Mouse (Mus musculus): ENCODE measurements around the gene Tmem45a.
"Not testable (repeated sequence)": the region's sequence is repeated elsewhere in the genome, so short reads cannot be mapped to it uniquely, and the experiment has no call there.

The Tmem45a gene

DNA sequence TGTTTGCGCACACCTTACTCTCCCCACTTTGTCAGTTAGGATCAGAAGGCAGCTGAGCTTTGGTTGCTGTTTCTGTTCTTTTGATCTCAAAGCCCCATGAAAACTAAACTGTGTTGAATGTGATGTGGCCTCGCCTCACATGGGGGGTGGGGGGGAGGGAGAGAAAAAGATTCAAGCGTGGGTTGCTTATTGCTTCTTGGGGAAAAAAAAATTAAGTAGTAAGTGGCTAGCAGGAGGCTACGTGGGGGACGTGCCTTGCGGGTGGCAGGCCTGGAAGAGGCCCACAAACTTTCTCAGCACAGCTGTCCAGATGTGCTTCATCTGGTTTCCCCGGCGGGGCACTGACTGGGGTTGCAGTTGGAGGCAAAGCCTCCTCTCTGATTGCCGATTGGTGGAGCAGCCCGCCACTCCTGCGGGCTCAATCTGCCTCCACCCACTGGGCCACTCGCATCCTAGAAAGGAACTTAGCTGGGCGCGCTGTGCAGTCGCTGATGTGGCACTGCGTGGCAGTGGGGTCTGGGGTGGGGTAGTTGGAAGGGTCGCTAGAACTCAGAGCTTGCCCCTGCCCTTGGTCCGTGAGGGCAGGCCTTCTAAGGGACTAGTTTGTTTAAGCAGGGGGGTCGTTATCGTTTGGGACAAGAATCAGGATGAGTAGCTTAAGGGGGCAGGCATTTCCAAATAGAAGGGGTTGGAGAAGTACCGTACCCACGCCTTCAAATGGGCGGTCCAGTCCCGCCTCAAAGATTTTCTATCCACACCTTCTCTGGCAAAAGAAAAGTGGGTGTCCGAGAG is at the start of gene Tmem45a:
Gene Tmem45a (minus strand): TSS at position 343 of the 792 bp plus-strand sequence.
- peak; percentile 80 for DNase-seq (ENCODE audit: low spot score)

DNA sequence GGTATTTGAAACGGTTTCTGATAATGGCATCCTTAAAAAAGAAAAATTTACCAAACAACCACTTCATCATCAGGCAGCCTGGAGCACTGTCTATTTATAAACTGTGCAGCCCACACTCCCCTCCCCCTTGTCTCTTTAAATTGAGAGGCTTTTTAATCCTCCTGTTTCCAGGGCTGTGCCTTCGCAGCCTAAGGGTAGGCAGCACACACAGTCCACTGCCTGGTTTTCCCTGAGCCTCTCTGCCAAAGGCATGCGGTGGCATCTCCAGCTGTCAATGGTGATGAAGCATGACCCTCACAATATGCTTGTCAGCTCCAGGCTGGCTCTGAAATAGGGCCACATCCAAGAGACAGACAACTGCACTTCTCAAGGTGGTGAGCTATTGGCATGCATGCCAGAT is 42.1 kb upstream of the Tmem45a start, which contains the start of gene Lnp1:
Gene Lnp1 (minus strand): TSS at position 39 of the 400 bp plus-strand sequence.
- no peak for DNase-seq (ENCODE audit: low spot score)

DNA sequence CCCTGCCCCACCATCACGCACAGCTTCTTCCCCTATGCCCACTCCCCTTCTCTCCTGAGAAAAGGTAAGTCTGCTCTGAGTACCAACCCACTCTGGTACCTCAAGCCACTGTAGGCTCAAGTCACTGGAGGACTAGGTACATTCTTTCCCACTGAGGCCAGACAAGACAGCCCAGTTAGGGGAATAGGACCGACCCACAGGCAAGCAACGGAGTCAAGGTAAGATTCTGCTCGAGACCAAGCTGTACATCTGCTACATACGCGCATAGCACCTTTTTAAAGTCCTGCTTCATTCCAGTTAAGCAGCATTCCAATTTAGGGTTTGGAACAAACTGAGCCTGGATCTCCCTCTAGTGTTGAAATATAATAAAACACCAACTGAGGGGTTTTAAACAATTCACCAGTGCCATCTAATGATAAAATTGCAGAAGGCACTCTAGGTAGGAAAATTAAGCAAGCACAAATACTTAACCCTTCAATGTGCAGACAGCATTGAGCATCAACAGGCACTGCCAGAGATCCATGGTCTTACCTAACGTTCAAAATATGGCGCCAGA is 34.2 kb upstream of the Tmem45a start:
- no peak for DNase-seq (ENCODE audit: low spot score)

DNA sequence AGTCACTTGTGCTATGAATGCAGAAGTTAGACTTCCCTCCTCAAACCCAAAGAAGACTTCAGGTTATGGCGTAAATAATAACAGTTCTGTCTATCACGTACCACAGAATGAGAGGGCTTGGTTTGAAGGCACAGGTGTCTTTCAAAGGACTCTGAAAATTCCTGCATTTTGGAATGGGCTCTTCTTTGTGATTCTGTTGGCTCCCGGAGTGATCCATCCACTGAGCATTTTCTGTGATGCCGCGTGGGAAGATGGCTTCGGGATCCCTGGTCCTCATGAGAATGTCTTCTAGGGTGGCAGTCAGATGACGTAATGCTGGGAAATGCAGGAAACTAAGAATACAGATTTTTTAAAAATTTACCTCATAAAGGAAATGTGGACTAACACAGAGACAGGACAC is 31.3 kb upstream of the Tmem45a start:
- no peak for DNase-seq (ENCODE audit: low spot score)

DNA sequence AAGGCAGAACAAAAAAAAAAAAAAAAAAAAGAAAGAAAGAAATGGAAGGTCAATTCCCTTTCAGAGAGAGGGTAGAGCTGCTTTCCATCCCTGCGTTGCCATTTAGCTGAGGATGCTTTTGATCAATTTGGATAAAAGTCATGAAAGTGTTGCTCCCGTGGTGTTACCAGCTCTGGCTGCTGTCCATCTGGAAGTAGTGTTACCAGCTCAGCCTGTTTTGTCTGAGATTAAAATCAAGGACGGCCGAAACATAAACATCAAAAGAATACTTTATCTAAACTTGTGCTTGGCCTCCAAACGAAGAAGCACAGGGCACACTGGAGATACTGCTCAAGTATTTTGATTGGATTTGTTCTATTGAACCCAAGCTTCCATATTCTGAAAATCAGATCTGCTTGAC is 23.0 kb upstream of the Tmem45a start:
- no peak for DNase-seq (ENCODE audit: low spot score)

DNA sequence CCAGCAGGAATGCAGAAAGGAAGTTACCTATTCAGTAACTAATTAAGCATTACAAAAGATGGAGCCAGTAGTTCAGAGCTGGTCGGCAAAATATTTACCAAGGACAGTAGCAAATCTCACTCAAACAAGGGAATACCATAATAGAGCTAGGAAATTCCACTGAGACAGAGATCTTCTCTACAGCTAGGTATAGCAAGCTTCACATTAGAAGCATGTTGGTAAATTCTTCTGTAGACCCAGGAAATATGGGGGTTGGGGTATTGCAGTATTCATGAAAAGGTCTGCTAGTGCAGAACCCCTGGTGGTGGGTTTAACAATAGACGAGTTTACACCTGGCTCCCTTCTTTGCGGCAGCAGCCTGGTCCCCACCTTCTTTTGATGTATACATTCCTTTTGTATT is 16.2 kb upstream of the Tmem45a start:
- DNase-seq (ENCODE audit: low spot score): not testable (repeated sequence)

DNA sequence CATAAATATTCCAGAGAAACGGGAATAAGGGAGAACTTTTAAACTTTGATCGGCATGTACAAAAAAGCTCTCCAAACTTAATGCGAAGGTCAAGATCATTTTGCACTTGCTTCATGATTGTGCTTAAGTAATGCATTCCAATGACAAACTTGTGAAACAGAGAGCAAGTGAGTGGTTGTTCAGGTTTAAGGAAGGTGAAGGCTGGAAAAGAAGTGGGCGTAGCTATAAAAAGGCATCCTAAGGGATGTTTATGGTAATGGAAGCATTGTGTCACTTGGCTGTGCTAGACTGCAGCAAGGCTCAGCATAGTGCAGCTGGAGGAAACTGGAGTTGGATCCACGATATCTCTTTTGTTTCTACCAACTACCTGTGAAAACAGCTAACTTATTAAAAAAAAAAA is 5.6 kb upstream of the Tmem45a start:
- DNase-seq (ENCODE audit: low spot score): no peak

DNA sequence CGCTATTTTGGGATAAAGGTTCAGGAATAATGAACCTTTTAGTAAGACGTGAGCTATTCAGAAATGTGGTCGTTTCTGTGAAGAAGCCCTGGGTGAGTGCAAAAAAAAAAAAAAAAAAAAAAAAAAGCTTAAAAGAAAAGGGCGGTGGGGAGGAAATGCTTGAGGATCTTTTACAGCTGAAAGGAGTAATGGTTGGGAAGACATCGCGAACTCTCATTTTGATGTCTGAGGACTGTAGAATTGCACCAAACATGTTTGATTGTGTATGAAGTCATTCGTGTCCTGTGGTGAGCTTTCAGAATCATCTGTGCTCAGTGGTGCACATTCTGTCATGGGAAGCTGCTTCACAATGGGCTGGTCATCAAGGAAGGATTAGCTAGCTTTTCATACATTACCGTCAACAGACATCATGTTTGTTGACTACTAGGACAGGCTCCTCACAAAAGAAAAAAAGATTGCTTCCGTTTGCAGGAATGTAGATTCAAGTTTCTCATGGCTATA is 700 bp upstream of the Tmem45a start:
- no peak for DNase-seq (ENCODE audit: low spot score)

DNA sequence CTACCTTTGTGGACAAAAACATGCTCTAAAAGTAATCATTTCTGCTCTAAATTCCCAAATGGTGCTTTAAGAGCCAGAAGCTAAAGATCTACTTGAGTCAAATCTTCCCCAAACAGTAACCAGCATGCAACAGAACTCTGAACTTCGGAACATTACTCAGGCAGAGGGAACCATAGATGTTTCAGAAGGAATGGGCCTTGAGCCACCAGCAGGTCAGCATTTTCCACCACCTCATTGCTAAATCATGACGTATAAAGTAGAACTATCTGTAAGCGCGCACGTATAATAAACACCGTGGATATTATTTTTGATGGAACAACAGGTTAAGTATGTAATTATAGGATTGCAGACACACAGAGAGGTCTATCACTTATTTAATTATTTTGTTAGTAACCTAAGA is 1.2 kb downstream of the Tmem45a start:
- DNase-seq (ENCODE audit: low spot score): no peak

DNA sequence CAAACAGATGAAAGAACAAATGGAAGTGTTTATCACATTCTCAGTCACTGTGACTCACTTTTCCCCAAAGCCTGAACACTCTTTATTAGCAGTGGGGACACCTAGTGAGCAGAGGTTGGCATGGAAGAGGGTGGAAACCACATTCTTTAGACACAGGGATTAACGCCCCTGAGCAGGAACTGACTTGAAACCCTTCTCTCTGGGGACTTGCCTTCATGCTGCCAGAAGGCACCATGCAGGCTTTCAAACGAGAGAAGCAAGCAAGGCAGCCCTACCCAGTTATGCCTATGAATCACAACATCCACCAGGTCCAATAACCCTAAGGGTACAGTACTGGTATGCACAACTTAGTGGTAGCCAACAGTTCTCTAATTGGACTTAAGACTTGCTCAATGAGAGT is 12.6 kb downstream of the Tmem45a start:
- DNase-seq (ENCODE audit: low spot score): no peak

DNA sequence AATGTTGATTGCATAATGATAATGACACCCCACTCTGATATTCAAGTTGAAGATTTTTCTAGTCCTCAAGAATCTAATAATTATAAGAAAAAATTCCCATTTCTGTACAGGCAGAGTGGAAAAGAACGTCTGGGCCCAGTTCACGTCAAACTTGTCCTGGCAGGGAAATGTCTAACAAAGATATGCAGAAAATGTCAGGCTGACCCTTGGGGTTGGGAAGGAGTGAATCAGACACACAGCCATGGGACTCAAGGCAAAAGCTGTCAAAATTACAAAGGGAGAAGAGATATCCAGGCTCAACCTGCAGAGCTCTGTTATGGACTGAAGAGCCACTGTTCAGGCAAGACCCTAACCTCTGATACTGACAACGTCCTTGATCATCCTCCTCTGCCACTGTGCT is 15.5 kb downstream of the Tmem45a start:
- no peak for DNase-seq (ENCODE audit: low spot score)

DNA sequence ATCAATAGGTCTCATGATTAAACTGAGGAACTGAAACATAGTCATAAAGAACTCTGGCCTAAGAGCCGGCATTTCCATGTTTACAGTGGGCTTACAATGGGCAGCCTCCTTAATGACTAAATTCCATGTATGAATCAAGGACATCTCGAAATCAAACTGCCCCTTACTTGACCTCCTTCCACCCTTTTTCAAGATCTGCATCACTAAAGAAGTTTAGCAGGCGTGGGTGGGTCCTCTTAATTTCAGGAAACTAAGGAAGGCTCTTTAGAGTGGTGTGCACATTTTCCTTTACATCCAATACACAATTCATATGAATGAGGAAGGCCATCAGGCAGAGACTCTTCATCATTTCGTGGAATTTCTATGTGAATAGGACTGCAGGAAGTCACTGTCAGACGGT is 17.6 kb downstream of the Tmem45a start:
- no peak for DNase-seq (ENCODE audit: low spot score)

DNA sequence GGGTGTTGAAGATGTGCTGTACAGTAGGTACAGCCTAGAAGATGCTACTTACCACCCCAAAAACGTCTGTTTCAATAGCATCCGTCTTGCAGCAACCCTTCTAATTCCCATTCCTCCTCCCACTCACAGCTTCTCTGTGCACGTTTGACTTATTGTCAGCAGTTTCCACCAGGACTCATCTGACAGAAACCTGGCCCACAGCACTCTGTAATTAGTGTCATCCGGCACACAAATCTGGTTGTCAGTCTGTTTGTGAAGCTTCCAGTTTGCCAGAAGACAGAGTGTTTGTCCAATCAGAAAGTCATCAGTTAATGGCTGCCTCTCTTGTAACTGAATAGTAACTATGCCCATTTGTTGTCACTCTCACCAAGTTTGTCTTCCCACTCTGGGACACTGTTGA is 18.4 kb downstream of the Tmem45a start:
- no peak for DNase-seq (ENCODE audit: low spot score)

DNA sequence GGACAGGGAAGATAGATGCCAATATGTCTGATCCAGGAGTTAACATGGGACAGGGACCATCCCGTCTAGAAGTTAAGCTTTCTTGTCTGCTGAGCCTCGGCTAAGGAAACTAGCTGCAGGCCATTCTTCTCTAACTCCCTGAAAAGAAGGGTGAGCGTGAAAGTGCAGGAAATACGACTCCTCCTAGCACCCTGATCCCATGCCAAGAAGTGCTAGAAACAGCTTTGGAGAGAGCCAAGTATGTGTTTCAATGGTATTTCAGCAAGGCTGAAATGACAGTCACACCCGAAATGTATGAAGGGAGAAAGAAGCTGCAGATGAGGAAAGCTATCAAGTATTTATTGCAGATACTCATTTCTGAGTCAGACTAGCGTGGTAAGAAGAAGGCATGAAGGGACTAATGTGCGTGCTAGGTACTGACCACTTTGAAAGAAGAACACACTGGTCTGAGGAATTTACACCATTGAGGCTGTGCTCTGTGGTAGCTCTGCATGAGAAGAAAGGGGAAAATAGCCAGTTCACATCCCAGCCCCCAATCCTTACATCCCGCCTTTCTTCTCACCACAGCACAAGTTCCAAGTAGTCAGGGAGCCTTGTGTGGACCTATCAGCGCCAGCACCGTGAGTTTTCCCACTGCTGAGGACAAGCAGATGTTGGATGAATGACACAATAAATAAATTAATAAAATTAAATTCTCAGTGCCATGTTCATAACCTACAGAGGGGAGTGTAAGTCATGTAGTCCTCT is 33.0 kb downstream of the Tmem45a start:
- no peak for DNase-seq (ENCODE audit: low spot score)

DNA sequence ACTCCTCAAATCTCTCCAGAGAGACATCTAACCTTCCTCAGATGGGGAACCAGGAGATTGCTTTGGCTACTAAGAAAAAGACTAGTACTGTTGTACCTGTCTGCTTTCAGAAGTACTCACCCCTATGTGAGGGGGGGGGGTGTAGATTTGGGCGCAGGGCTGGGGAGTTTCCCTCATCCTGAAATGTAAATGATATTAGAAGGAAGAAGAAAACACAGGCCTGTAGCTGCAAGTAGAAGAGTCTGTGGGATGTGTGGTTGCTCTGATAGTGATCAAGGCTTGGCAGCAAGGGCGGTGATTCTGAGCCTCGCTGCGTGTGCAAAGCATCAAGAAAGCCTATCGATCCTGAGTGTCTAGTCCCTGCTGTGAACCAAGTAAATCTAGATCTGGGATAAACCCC is 43.0 kb downstream of the Tmem45a start:
- no peak for DNase-seq (ENCODE audit: low spot score)

DNA sequence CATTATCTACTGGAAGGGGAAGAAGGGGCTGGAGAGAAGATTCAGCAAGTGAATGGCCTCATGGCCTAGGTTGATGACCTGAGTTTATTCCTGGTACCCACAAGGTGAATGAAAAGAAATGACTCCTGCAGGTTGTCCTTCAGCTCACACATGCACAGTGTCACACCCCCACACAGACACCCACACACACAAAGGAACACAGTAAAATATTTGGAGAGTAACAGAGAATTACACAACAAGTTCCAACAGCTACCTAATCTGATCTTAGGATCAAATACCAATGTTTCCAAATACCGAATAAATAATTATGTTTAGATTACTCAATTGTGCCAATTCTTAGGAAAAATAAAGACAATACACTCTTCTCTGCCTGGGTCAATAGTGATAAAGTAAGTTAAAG is 52.7 kb downstream of the Tmem45a start:
- DNase-seq (ENCODE audit: low spot score): no peak

DNA sequence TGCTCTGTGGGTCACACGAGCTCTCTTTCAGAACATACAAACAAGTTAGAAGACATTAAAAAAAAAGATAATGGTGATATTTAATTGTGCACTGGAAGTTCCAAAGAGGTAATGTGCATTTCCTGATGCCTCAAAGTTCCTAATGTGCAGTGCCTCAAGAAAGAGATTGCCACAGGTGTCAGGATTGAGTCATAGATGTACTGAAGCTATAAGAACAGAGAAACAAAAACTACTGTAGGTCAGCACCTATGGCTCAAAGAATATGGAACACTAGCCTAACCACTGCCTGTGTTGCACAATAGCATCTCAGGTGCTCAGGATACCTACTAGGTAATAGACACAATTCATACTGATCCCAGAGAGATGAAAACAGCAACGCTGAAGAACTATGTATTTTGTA is 54.0 kb downstream of the Tmem45a start:
- no peak for DNase-seq (ENCODE audit: low spot score)

DNA sequence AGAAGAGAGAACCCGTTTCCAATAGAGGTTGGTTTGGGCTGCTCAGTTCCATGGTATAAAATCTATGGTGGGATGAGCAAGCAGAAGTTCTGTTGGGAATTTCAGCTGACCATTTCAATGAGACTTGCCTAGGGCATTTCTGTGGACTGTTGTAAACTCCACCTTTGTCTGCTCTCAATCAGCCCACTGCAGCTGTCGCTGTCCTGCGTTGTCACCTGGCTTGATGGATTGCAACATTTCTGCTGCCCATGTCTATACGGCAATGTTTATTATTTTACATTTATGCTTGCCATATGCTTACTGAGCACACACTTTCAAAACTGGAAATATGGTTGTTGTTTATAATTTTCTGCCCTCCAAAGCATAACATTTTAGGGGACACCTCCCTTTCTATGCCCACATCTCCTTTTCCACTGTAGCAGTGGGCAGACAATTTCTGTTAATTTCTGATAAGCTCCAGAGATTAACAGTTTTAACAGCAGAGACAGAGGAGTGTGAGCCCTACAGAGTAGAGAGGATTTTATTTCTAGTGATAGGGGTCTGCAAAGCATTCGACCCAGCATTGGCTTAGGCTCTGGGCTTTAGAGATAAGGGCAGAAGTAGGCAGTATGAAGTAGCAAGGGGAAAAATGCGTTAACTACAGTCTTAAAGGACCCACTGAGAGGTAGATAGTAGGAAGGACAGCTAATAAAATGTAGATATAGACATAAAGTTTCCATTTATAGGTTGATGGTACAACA is 84.4 kb downstream of the Tmem45a start:
- no peak for DNase-seq (ENCODE audit: low spot score)

DNA sequence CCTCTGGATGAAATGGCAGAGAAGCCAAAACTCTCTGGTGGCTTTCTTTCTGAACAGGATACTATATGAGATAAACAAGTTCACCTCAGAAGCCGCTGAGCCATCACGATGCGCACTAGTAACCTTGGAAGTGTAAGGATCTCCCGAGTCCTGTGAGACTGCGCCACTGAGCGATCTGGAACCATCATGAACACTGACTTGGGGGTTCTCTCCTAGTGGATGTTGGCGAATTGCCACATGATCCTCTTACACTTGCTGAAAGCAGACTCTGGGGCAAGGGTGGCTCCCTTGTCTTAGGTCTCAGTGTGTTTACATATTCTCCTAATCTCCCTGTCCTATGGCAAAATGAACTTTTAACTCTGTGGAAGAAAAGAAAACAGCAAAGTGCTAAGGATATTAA is 85.0 kb downstream of the Tmem45a start:
- no peak for DNase-seq (ENCODE audit: low spot score)

DNA sequence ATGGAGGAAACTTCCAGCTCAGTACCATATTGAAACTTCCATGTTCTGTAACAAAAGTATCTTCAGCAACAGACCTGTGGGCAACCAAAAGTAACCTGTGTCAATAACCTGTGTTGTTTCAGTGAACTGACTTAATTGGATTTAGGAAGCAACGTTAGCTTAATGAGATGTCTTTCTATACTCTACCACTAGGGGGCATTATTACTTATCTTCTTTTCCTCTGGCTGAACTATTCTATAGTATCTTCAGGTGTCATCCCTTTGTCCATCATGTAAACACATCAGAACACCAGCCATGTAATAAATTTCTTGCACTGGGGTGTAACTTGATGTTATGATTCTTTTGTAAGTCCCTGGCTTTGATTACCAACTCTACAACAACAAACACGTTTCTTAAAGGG is 85.5 kb downstream of the Tmem45a start:
- no peak for DNase-seq (ENCODE audit: low spot score)

DNA sequence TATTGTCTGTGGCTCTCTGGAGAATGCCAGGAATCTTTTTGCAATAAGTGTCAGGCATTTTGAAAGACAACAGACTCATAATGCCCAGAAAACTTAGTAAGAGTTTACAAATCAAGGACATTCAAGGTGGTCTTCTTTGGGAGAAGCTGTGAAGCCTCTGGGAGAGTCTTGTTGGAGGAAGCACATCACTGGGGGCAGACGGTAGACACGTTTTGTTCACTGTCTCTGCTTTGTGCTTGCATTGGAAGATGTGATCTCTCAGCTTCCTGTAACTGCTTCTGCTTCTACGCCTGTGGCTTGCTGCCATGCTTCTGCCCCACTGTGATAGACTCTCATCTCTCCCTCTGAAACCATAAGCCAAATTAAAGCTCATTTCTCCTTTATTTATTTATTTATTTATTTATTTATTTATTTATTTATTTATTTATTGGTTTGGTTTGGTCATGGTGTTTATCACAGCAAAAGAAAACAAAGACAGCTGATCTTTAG is 86.4 kb downstream of the Tmem45a start:
- no peak for DNase-seq (ENCODE audit: low spot score)

DNA sequence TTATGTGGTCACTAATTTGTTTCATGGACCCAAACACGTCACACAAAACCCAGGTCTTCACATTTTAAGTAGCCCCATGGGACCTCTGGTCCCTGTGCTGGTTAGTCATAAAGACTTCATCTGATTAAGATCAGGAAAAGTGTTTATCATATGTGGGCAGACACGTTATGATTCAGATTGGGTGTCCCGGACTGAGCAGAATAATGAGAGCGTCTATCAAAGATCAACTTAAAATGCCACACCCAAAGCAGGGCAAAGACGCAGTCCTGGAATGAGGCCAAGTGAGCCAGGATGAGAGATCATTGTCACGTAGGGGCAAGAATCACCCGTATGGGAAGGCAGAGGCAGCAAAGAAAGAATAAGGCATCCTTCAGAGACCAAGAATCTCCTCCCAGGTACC is 87.1 kb downstream of the Tmem45a start:
- DNase-seq (ENCODE audit: low spot score): no peak

Data from ovary, postnatal 10 days (tissue).